Mouse (Mus musculus) limb, embryonic 14.5 days (tissue): ENCODE data around the gene Ywhag. TPM values are rescaled to one million over a fixed set of nuclear protein-coding genes. Genes with fewer than 3 reads are reported as not detected.

Source experiments
- ATAC-seq: fragments of 200-750 bp; cut with Nextera tagmentation; 2 replicates; pipeline ENCODE4 v1.8.0; 2017; ENCODE audit warnings: low read depth, moderate number of reproducible peaks, moderate TSS enrichment; ENCODE audit not compliant: low FRiP score
- DNase-seq: peaks from one replicate; pipeline ENCODE4 v3.0.0-alpha.2; 2015; ENCODE audit warnings: low spot score
- H3K27ac ChIP-seq: fragments of 300-500 bp; sonication (generic); replicated peaks from 2 replicates; pipeline ENCODE4 v1.5.1; 2014; ENCODE audit warnings: low read depth, mild to moderate bottlenecking, low read length, moderate library complexity, mixed read lengths
- H3K27me3 ChIP-seq: fragments of 300-500 bp; sonication (generic); 2 replicates; pipeline ENCODE4 v1.6.1; 2014; ENCODE audit warnings: low read length, mixed read lengths; ENCODE audit not compliant: control insufficient read depth, insufficient read depth
- H3K36me3 ChIP-seq: fragments of 300-500 bp; sonication (generic); 2 replicates; pipeline ENCODE4 v1.6.1; 2014; ENCODE audit warnings: mild to moderate bottlenecking, low read length, moderate library complexity, mixed read lengths; ENCODE audit not compliant: control insufficient read depth, insufficient read depth
- H3K4me1 ChIP-seq: fragments of 300-500 bp; sonication (generic); 2 replicates; pipeline ENCODE4 v1.6.1; 2014; ENCODE audit warnings: antibody characterized with exemption, low read length, mixed read lengths; ENCODE audit not compliant: control insufficient read depth, insufficient read depth
- H3K4me2 ChIP-seq: fragments of 300-500 bp; sonication (generic); replicated peaks from 2 replicates; pipeline ENCODE4 v1.6.1; 2014; ENCODE audit warnings: low read depth, mild to moderate bottlenecking, low read length, moderate library complexity; ENCODE audit not compliant: severe bottlenecking
- H3K4me3 ChIP-seq: fragments of 300-500 bp; sonication (generic); replicated peaks from 2 replicates; pipeline ENCODE4 v1.5.1; 2014; ENCODE audit warnings: low read length
- H3K9ac ChIP-seq: fragments of 300-500 bp; sonication (generic); 2 replicates; pipeline ENCODE4 v1.6.1; 2014; ENCODE audit warnings: mild to moderate bottlenecking, low read depth, low read length, moderate library complexity; ENCODE audit not compliant: severe bottlenecking
- H3K9me3 ChIP-seq: fragments of 300-500 bp; sonication (generic); 2 replicates; pipeline ENCODE4 v1.6.1; 2016; ENCODE audit warnings: low read length; ENCODE audit not compliant: control insufficient read depth
- POLR2A ChIP-seq: fragments of 200-500 bp; IDR thresholded peaks from 2 replicates; pipeline ENCODE4 v1.8.0; 2012; ENCODE audit warnings: inconsistent platforms, mild to moderate bottlenecking, moderate library complexity, borderline replicate concordance; ENCODE audit not compliant: insufficient read depth, insufficient read length; ENCODE audit errors: extremely low read depth
- WGBS: fragments of 180-500 bp; shearing (Covaris S2); extraction: QIAGEN DNeasy Blood & Tissue Kit; methylation state at CpG from one replicate; pipeline ENCODE4 v1.1.7; 2014; 5-methylcytosine and 5-hydroxymethylcytosine counted together
- polyA plus RNA-seq, 2 experiments: library from polyadenylated mRNA; depleted of rRNA in 1 of 2; stranded (reverse) in 1 of 2; unstranded in 1 of 2; fragments of >200 nt; fragmentation: Nextera tagmentation in 1 of 2; extraction: Ambion mirVana in 1 of 2; gene quantifications; 2 replicates each; pipeline versions ENCODE4 v1.2.1 to v1.2.3; 2012 to 2014

The Ywhag gene
- polyA plus RNA-seq, 2 experiments = 72.9 to 83.6 TPM

- Histone ChIP-seq H3K4me3 (no peak overlapping the region), H3K9me3 (no peaks in the 10 kb centered on the region), H3K9ac (no peak overlapping the region), H3K4me1 (no peaks in the 10 kb centered on the region), H3K36me3 (peaks cover 64% of the 10 kb centered on the region), H3K27me3 (no peaks in the 10 kb centered on the region), H3K27ac (no peak overlapping the region), H3K4me2 (no peak overlapping the region)
- no peak for TF ChIP-seq POLR2A
- 80% methylated on average over 5 of the region's 5 CpGs for WGBS
- ATAC-seq (no peak), DNase-seq (no peak)
Observed at GRCm38 (mm10) chr5:135913201-135913600, 21.2 kb downstream of the Ywhag start.

GRCm38 (mm10) chr5:135911633-135912220, 22.7 kb downstream of the Ywhag start:
- H3K27me3 ChIP-seq = no peaks in the 10 kb centered on the region
- no peaks in the 10 kb centered on the region for H3K9me3 ChIP-seq
- peaks cover 69% of the 10 kb centered on the region for H3K36me3 ChIP-seq
- ATAC-seq (no peak), DNase-seq (no peak)
- H3K4me1 ChIP-seq = no peaks in the 10 kb centered on the region
- WGBS = 90% methylated on average over 11 of the region's 11 CpGs
- no peak overlapping the region for H3K4me2 ChIP-seq
- H3K9ac ChIP-seq = no peak overlapping the region
- no peak for TF ChIP-seq POLR2A
- H3K4me3 ChIP-seq = no peak overlapping the region
- no peak overlapping the region for H3K27ac ChIP-seq

GRCm38 (mm10) chr5:135910813-135911212, 23.6 kb downstream of the Ywhag start:
- no peak for TF ChIP-seq POLR2A
- DNase-seq (no peak), ATAC-seq (no peak)
- no peak overlapping the region for H3K9ac ChIP-seq
- 89% methylated on average over 25 of the region's 25 CpGs for WGBS
- H3K4me1 ChIP-seq = no peaks in the 10 kb centered on the region
- no peak overlapping the region for H3K4me2 ChIP-seq
- H3K27ac ChIP-seq = no peak overlapping the region
- no peaks in the 10 kb centered on the region for H3K27me3 ChIP-seq
- H3K4me3 ChIP-seq = no peak overlapping the region
- no peaks in the 10 kb centered on the region for H3K9me3 ChIP-seq
- peaks cover 73% of the 10 kb centered on the region for H3K36me3 ChIP-seq

DNA sequence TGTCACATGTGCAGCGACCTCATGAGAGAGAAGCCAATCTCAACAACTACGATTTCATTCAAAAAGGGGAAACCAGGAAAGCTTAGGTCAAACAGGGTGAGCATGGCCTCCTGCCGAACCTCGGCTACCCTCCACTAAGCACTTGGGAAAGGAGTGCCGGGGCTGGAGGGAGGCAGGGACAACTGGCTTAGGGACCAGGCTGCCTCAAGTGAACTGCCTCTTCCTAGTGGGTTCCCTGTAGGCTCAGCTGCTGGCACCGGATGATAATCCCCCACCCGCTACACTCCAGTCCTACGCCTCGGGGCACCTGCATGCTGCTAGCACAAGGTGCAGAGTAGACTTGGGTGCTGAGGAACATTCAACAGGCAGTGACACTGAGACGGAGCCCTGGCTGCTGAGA, 24.8 kb downstream of the Ywhag start:
- Histone ChIP-seq H3K4me2 (no peak overlapping the region), H3K27me3 (no peaks in the 10 kb centered on the region), H3K4me3 (no peak overlapping the region), H3K36me3 (peaks cover 74% of the 10 kb centered on the region), H3K27ac (no peak overlapping the region), H3K4me1 (no peaks in the 10 kb centered on the region), H3K9ac (no peak overlapping the region), H3K9me3 (no peaks in the 10 kb centered on the region)
- no peak for TF ChIP-seq POLR2A
- DNase-seq (no peak), ATAC-seq (no peak)
- 87% methylated on average over 10 of the region's 10 CpGs for WGBS

DNA sequence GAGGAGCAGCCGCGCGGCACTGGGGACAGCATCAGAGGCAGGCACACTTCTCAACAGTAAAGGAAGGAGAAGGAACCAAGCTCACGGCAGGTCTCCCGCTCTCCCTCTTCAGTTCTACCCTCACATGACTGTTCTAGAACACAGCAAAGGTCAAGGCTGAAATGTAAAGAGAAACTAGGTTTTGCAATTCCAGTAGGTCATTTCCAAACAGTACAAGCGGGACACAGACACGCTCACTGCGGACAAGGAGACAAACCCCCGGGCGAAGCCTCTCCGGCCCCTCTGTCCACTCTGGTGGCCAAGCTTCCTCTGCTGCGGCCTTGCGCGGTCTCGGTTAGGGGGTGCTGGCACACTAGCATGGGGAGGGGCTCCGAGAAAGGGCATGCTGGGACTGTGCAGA, 25.4 kb downstream of the Ywhag start:
- WGBS = 91% methylated on average over 16 of the region's 16 CpGs
- Histone ChIP-seq H3K27ac (no peak overlapping the region), H3K27me3 (no peaks in the 10 kb centered on the region), H3K4me1 (0 out of 2 replicates have a peak, but pooled peaks cover 4% of the 10 kb centered on the region), H3K4me2 (no peak overlapping the region), H3K36me3 (peaks cover 69% of the 10 kb centered on the region), H3K4me3 (no peak overlapping the region), H3K9me3 (no peaks in the 10 kb centered on the region), H3K9ac (no peak overlapping the region)
- DNase-seq (no peak), ATAC-seq (no peak)
- TF ChIP-seq POLR2A = no peak

DNA sequence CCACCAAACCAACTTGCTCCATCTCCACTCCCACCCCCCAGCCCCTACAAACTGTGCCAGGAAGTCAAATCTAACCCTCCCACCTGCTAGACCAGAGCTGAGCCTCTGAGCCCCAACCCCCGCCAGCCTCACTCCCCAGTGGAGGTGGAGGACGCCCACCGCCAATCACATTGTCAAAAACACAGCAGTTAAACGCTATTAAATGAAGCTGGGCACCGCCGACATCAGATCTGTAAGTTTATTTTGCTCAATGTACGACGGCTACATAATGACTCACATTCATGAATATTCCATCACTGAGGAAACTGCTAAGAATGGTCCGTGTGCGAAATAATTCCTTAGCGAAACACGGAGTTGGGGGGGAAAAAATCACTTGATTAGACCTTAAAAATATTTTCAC, 26.2 kb downstream of the Ywhag start:
- Histone ChIP-seq H3K4me2 (no peak overlapping the region), H3K27ac (no peak overlapping the region), H3K27me3 (no peaks in the 10 kb centered on the region), H3K4me3 (no peak overlapping the region), H3K4me1 (0 out of 2 replicates have a peak, but pooled peaks cover 6% of the 10 kb centered on the region), H3K36me3 (peaks cover 66% of the 10 kb centered on the region), H3K9ac (no peak overlapping the region), H3K9me3 (no peaks in the 10 kb centered on the region)
- ATAC-seq (no peak), DNase-seq (no peak)
- no peak for TF ChIP-seq POLR2A
- 82% methylated on average over 12 of the region's 12 CpGs for WGBS
